In the genomic region with DNA sequence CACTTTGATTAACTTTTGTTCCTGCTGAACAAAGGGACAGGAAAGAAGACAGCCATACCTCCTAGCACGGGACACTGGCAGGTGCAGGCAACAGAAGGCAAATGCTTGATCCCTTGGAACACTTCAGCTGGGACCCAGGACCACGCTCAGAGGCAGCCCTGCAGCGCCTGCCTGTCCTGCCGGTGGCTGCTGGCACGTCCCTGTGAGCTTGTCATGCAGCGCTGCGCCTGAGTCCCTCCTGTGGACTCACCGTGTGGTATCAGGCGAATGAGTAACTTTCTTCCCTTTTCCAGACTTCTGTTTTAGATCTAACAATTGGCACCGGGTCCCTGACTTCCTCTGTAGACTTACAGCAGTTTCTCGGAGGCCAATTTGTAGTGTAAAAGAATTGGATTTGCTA, we compare ENCODE assay signal across 9 mouse cellular contexts. TPM values are rescaled to one million over a fixed set of nuclear protein-coding genes. Genes with fewer than 3 reads are reported as not detected.
DNase-seq lines count a peak whose midpoint lies in the region; ATAC-seq and TF ChIP-seq lines count a peak whose summit lies in the region.
"Had no signal": no experiment of that assay in that cellular context is flagged by ENCODE, and none has a peak within 500 bp of the region (broad histone marks: within the 10 kb centered on the region; RNA-seq: fewer than 3 reads in every experiment).

A gene (minus strand): TSS at position 293 of the 400 bp plus-strand sequence.

- no peaks in the 10 kb centered on the region; the same call in 1 of the 2 replicates for H3K4me1 ChIP-seq in lung, embryonic 14.5 days (ENCODE audit: insufficient read depth)
- peaks cover 17% of the 10 kb centered on the region for H3K4me1 ChIP-seq in hindbrain, embryonic 12.5 days
- H3K4me1 ChIP-seq in limb, embryonic 15.5 days: peaks cover 12% of the 10 kb centered on the region
- peaks cover 5% of the 10 kb centered on the region; the same call in 1 of the 2 replicates for H3K4me1 ChIP-seq in stomach, embryonic 15.5 days

- H3K9ac ChIP-seq in lung, embryonic 14.5 days: 0 out of 2 replicates have a peak within 1 kb of the TSS, but pooled peaks have one; percentile 31
- no peak within 1 kb of the TSS for H3K9ac ChIP-seq in hindbrain, embryonic 12.5 days
- H3K9ac ChIP-seq in limb, embryonic 15.5 days: no peak within 1 kb of the TSS
- H3K9ac ChIP-seq in stomach, embryonic 15.5 days: no peak within 1 kb of the TSS

- H3K9me3 ChIP-seq in lung, embryonic 14.5 days (ENCODE audit: low read depth, low read length): no peaks in the 10 kb centered on the region
- no peaks in the 10 kb centered on the region for H3K9me3 ChIP-seq in hindbrain, embryonic 12.5 days (replicated peaks)
- no peaks in the 10 kb centered on the region for H3K9me3 ChIP-seq in limb, embryonic 15.5 days
- no peaks in the 10 kb centered on the region for H3K9me3 ChIP-seq in stomach, embryonic 15.5 days
- H3K9me3 ChIP-seq: G1E had no signal

- peak; percentile 45 for DNase-seq in lung, embryonic 14.5 days
- DNase-seq in lung, postnatal 14 days: no peak
- DNase-seq in left cerebral cortex, adult 2 months (ENCODE audit: extremely low spot score in 1 of 2, low spot score in 2 of 2): no peak
- DNase-seq in spleen, adult 18-20 months: no peak
- DNase-seq in urinary bladder, postnatal 10 days (ENCODE audit: low spot score): no peak

- H3K4me3 ChIP-seq in lung, embryonic 14.5 days (ENCODE audit: low read depth, low read length): 0 out of 2 replicates have a peak within 1 kb of the TSS, but pooled peaks have one; percentile 0
- H3K4me3 ChIP-seq in hindbrain, embryonic 12.5 days: no peak within 1 kb of the TSS
- no peak within 1 kb of the TSS for H3K4me3 ChIP-seq in limb, embryonic 15.5 days
- no peak within 1 kb of the TSS for H3K4me3 ChIP-seq in stomach, embryonic 15.5 days (replicated peaks)
- H3K4me3 ChIP-seq in left cerebral cortex, adult 2 months: no peak within 1 kb of the TSS

- 28% methylated on average over 11 of the region's 11 CpGs for WGBS in lung, embryonic 14.5 days
- WGBS in hindbrain, embryonic 12.5 days: 15% methylated on average over 11 of the region's 11 CpGs
- 22% methylated on average over 11 of the region's 11 CpGs for WGBS in limb, embryonic 15.5 days
- WGBS in stomach, embryonic 15.5 days: 34% methylated on average over 11 of the region's 11 CpGs

- no peaks in the 10 kb centered on the region for H3K27me3 ChIP-seq in lung, embryonic 14.5 days (ENCODE audit: insufficient read depth, low read length)
- H3K27me3 ChIP-seq in hindbrain, embryonic 12.5 days: no peaks in the 10 kb centered on the region
- no peaks in the 10 kb centered on the region; the same call in 1 of the 2 replicates for H3K27me3 ChIP-seq in limb, embryonic 15.5 days
- no peaks in the 10 kb centered on the region for H3K27me3 ChIP-seq in stomach, embryonic 15.5 days (replicated peaks)

- peak within 1 kb of the TSS; percentile 40 for H3K4me2 ChIP-seq in lung, embryonic 14.5 days
- H3K4me2 ChIP-seq in hindbrain, embryonic 12.5 days (replicated peaks): peak within 1 kb of the TSS; percentile 20; the same call in 1 of the 2 replicates
- H3K4me2 ChIP-seq in limb, embryonic 15.5 days: 0 out of 2 replicates have a peak within 1 kb of the TSS, but pooled peaks have one; percentile 3
- H3K4me2 ChIP-seq in stomach, embryonic 15.5 days: 0 out of 2 replicates have a peak within 1 kb of the TSS, but pooled peaks have one; percentile 1

- peak within 1 kb of the TSS; percentile 39 for H3K27ac ChIP-seq in lung, embryonic 14.5 days (ENCODE audit: low read depth)
- peak within 1 kb of the TSS; percentile 56 for H3K27ac ChIP-seq in hindbrain, embryonic 12.5 days
- no peak within 1 kb of the TSS for H3K27ac ChIP-seq in limb, embryonic 15.5 days
- H3K27ac ChIP-seq in stomach, embryonic 15.5 days: no peak within 1 kb of the TSS
- no peak within 1 kb of the TSS for H3K27ac ChIP-seq in left cerebral cortex, adult 2 months

- H3K36me3 ChIP-seq in lung, embryonic 14.5 days (ENCODE audit: insufficient read depth): no peaks in the 10 kb centered on the region
- H3K36me3 ChIP-seq in hindbrain, embryonic 12.5 days: no peaks in the 10 kb centered on the region
- H3K36me3 ChIP-seq in limb, embryonic 15.5 days: no peaks in the 10 kb centered on the region
- no peaks in the 10 kb centered on the region for H3K36me3 ChIP-seq in stomach, embryonic 15.5 days
- H3K36me3 ChIP-seq: G1E had no signal

- TF ChIP-seq CTCF in lung, embryonic 14.5 days (IDR thresholded peaks at IDR 0.05; ENCODE audit: low read depth): peak; percentile 29; the same call in 1 of the 2 replicates
- no peak for TF ChIP-seq CTCF in left cerebral cortex, adult 2 months (IDR thresholded peaks at IDR 0.05)

- intact Hi-C loops in left cerebral cortex, adult 2 months (cut with DNase I): no loop called here

- peak; percentile 53 for ATAC-seq in lung, embryonic 14.5 days (ENCODE audit: insufficient read depth)
- ATAC-seq in hindbrain, embryonic 12.5 days (ENCODE audit: low FRiP score): peak; percentile 66
- ATAC-seq in limb, embryonic 15.5 days (ENCODE audit: insufficient number of reproducible peaks, low FRiP score, low TSS enrichment, low read depth): no peak
- ATAC-seq in stomach, embryonic 15.5 days (ENCODE audit: insufficient read depth, low FRiP score, low read depth): no peak

RNA-seq across cellular contexts. Expression of the gene that starts here (rescaled TPM):
- polyA plus RNA-seq in lung, embryonic 14.5 days (2014; fragmentation: Nextera tagmentation; extraction: Ambion mirVana): 3.7 and 4.2 TPM in 2 replicates
- polyA plus RNA-seq in hindbrain, embryonic 12.5 days (2016; fragmentation: Nextera tagmentation; extraction: Ambion mirVana): 20.1 and 21.8 TPM in 2 replicates
- 1.7 and 2.1 TPM in 2 replicates for polyA plus RNA-seq in limb, embryonic 15.5 days (2015; fragmentation: Nextera tagmentation; extraction: Ambion mirVana)
- polyA plus RNA-seq in stomach, embryonic 15.5 days (2015; fragmentation: Nextera tagmentation; extraction: Ambion mirVana): 0.40 and 0.45 TPM in 2 replicates
- total RNA-seq in left cerebral cortex, adult 2 months (2021): not detected
- polyA plus RNA-seq: G1E had no signal

Comparison
In these comparisons a context has a peak if more than half of its experiments do, and no peak if none do; other contexts are left out.
1. ATAC-seq: peak in lung, embryonic 14.5 days (single experiment) and hindbrain, embryonic 12.5 days (single experiment); none in limb, embryonic 15.5 days (single experiment) and stomach, embryonic 15.5 days (single experiment).
2. H3K27ac ChIP-seq: peak in lung, embryonic 14.5 days (single experiment) and hindbrain, embryonic 12.5 days (single experiment); none in limb, embryonic 15.5 days (single experiment), stomach, embryonic 15.5 days (single experiment) and left cerebral cortex, adult 2 months (single experiment).
3. Peak in every context shown above with its lines, with median percentiles within 50 percentile points of each other: H3K4me2 ChIP-seq.